Mouse (Mus musculus): ENCODE measurements around the gene Nphp3.

Nphp3 gene

DNA sequence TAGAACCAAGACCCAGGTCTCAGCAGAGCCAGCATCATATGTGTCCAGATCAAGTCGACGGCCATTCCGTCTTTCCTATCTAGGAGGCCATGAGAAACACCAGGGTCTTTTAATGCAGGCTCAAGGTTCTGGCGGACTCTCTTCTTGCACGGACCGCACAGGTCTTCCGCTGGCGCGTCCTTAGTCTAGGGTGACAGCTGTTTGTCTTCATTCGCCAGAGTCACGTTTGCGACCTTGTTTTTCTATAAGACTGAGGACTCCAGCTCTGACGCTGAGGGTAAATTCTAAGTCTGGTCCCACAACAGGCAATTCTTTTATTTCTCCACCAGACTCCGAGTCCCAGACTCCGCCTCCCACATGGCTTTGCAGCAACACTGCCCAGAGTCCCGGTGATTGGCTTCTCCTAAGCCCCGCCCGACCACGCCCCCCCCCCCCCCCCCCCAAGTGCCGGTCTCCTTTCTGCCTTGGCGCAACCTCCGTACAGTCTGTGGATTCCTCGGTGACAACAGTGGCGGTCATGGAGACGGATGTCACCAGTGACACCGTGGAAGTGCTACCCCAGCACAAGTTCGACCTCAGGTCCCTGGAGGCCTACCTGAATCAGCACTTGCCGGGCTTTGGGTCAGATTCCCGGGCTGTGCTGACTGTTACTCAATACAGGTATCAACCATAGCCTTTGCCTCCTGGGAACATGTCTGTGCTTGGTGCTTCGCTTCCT lies 61.1 kb downstream of the Nphp3 start, which contains the start of gene Acad11:
Acad11 (plus strand) TSS at position 134 of the 718 bp plus-strand sequence.
- peak; percentile 85 to 94 for DNase-seq (ENCODE audit: low spot score in 2 of 2)

GRCm38 (mm10) chr9:104064571-104064970 lies 62.2 kb downstream of the Nphp3 start:
- no peak for DNase-seq (ENCODE audit: low spot score in 2 of 2)

- no peak for DNase-seq (ENCODE audit: low spot score in 2 of 2)
Observed at GRCm38 (mm10) chr9:104070241-104070640, 67.9 kb downstream of the Nphp3 start.

DNA sequence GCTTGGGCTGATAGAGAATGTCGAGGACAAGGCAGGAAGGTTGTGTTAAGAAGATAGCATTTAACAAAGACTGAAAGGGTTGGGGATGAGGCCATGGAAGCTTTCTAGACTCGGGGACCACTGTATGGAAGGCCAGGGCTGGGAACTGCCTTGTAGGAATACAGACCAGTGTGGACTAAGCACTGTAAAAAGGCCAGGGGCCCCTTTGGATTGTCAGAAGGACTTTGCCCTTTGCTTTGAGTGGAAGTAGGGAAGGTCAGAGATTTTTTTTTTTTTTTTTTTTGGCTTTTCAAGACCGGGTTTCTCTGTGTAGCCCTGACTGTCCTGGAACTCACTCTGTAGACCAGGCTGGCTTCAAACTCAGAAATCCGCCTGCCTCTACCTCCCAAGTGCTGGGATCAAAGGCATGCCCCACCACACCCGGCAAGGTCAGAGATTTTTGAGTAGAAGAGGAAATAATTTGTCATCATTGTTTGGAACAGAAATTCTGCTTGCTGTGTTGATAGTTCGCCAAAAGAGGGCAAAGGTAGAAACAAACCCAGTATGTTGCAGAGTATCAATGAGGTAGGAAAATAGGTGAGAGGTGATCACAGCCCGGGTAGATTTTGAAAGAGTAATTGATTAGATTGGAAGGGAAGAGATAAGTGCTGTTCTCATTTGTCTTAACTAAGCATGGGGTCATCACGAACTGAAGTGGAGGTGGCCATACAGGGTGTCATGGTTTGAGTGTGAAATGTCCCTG lies 68.7 kb downstream of the Nphp3 start:
- DNase-seq (ENCODE audit: low spot score in 2 of 2) = no peak

- no peak for DNase-seq (ENCODE audit: low spot score in 2 of 2)
Observed at GRCm38 (mm10) chr9:104075808-104076207, 73.5 kb downstream of the Nphp3 start.

DNA sequence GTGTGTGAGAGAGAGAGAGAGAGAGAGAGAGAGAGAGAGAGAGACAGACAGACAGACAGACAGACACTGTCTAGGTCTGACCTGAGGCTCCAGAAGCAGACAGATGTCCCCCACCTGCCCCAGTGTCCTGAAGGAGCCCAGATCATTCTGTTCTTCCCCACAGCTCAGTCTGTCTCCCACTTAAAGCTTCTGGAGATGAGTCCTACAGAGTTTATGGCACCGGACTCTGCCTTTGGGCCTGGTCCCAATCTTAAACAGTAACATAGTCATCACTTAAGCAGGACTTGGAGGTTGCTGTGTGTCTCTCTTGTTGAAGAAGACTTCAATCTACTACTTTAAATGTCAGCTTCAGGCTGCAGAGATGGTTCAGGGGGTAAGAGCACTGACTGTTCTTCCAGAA lies 76.4 kb downstream of the Nphp3 start:
- DNase-seq (ENCODE audit: low spot score in 2 of 2) = no peak

DNA sequence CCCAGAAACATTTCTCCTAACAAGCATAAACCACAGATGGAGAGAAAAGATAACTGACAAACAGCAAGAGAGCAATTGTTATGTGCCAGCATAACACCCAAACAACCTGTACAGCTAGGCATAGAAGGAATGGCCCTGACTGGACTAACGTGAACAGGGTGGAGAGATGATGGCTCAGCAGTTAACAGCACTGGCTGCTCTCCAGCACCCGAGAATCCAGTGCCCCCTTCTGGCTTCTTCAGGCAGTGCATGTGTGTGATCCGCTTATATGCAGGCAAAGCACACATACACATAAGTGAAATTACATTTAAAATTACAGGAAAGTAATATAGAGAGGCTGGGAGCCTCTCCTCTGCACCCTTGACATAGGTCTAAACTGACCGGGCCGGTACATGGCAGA lies 77.0 kb downstream of the Nphp3 start:
- peak; percentile 35 to 36 for DNase-seq (ENCODE audit: low spot score in 2 of 2)

DNA sequence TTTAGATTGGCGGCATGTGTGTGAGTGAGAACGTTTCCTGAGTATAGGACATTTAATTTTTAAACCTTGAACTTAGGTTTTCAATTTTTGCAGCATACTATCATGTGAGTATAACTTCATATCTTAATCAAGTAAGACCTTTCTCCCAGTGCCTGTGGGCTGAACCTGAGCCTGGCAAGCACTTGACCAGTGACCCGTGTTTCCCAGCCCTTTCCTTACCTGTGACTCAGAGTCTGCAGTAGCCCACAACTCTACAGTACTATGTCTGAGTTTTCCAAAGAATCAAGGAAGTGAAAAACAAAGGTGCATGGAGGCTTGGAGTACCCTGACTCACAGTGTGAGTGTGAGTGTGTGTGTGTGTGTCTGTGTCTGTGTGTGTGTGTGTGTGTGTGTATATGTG lies 77.7 kb downstream of the Nphp3 start:
- no peak for DNase-seq (ENCODE audit: low spot score in 2 of 2)

DNA sequence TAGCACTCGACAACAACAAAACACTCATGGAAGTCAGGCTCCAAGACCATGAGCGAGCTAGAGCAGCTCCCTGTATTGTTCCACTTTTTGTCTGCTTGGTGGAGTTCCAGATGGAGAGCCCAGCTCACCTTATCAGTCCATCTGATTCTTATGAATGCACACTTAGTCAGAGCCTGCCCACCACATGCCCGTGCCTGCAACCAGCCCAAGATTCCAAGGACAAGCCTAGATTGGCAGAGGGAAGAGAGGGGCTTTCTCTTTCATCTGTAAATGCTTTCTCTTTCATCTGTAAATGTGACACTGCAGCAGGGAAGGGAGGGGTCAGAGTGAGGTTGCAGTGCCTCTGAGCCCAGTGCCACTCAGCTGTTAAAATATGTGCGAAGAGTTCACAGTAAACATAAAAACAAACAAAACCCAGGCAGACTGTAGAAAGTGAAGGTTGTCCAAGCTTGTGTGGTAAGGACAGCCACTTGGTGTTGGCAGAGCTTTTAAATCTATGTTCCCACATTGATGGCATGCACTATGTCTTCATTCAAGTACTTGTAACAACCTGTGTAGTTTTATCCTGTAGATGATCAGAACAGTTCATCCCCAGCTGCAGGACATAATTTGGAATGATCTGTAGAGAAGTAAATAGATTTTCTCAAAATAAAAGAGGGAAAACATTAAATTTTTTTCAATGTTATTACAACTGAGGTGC lies 83.5 kb downstream of the Nphp3 start:
- no peak for DNase-seq (ENCODE audit: low spot score in 2 of 2)

- DNase-seq (ENCODE audit: low spot score in 2 of 2) = no peak
Observed at GRCm38 (mm10) chr9:104088555-104088954, 86.2 kb downstream of the Nphp3 start.

DNA sequence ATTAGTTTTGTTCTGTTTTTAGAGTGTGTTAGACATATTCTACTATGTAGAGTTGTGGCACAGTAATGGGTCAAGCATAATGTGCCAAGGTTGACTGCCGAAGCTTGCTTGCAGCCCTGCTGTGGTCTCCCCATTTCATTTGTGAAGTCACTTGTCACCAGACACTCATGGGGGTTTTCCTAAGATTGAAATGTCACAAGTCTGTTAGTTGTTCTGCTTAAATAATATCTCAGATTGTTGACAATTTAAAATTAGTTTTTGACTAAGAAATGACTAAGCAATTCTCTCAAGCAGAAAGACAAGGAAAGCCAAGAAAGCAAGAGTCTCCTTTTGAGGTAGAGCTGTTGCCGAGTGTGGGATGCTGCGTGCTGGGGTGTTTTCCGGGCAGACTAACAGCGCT lies 90.6 kb downstream of the Nphp3 start:
- no peak for DNase-seq (ENCODE audit: low spot score in 2 of 2)
